Mouse (Mus musculus): ENCODE measurements around the gene Pomgnt2.

- TF ChIP-seq GATA1 (IDR thresholded peaks at IDR 0.05; ENCODE audit: borderline replicate concordance, low read length) = no peak
- no peak for TF ChIP-seq FLI1 (IDR thresholded peaks at IDR 0.05; ENCODE audit: low read length)
Observed at GRCm38 (mm10) chr9:121959966-121960635, 36.8 kb downstream of the Pomgnt2 start.

All from megakaryocyte, embryonic 14.5 days (primary cell).